Mouse (Mus musculus) heart, adult 2 months (tissue): ENCODE measurements around the gene Ccdc91.

ENCODE experiments used
- CTCF ChIP-seq: fragments of 200-600 bp; IDR thresholded peaks from 2 replicates; pipeline ENCODE4 v1.8.1; 2022; ENCODE audit warnings: antibody characterized with exemption, mild to moderate bottlenecking, moderate library complexity
- EP300 ChIP-seq: fragments of 200-500 bp; IDR thresholded peaks from 2 replicates; pipeline ENCODE4 v1.6.1; 2011; ENCODE audit warnings: low read depth, low read length, control low read depth; ENCODE audit not compliant: insufficient read depth
- POLR2A ChIP-seq: fragments of 200-500 bp; IDR thresholded peaks from 2 replicates; pipeline ENCODE4 v1.6.1; 2011; ENCODE audit warnings: mild to moderate bottlenecking, low read depth, low read length, control low read depth; ENCODE audit not compliant: insufficient read depth

GRCm38 (mm10) chr6:147470016-147470415, 5.6 kb upstream of the Ccdc91 start:
- TF ChIP-seq CTCF: no peak
- TF ChIP-seq POLR2A: no peak
- TF ChIP-seq EP300: no peak
